Mouse (Mus musculus): ENCODE measurements around the gene Hnrnpa1.

GRCm38 (mm10) chr15:103253352-103253751, 13.1 kb downstream of the Hnrnpa1 start:
- no peak for TF ChIP-seq CTCF (IDR thresholded peaks at IDR 0.05)
- TF ChIP-seq EP300 (IDR thresholded peaks at IDR 0.05), result no peak
